Mouse (Mus musculus): Measurements from ENCODE around the gene Gm37240. TPM values are rescaled to one million over a fixed set of nuclear protein-coding genes. Genes with fewer than 3 reads are reported as not detected.

Gm37240 gene
- polyA plus RNA-seq, 1 experiment, result 1.9 TPM

GRCm38 (mm10) chr3:84740050-84740596 is 1147.2 kb downstream of the Gm37240 start:
- no peak for TF ChIP-seq POLR2A (IDR thresholded peaks at IDR 0.05; ENCODE audit: low read depth, low read length)
- TF ChIP-seq CTCF (IDR thresholded peaks at IDR 0.05; ENCODE audit: borderline replicate concordance, insufficient read depth, low read length), result no peak
- H3K27ac ChIP-seq (ENCODE audit: insufficient read depth, low read length), result no peak overlapping the region
- no peak overlapping the region for H3K4me3 ChIP-seq (ENCODE audit: insufficient read depth, low read length)
- no peaks in the 10 kb centered on the region for H3K4me1 ChIP-seq (ENCODE audit: control insufficient read depth, insufficient read depth, low read length)

DNA sequence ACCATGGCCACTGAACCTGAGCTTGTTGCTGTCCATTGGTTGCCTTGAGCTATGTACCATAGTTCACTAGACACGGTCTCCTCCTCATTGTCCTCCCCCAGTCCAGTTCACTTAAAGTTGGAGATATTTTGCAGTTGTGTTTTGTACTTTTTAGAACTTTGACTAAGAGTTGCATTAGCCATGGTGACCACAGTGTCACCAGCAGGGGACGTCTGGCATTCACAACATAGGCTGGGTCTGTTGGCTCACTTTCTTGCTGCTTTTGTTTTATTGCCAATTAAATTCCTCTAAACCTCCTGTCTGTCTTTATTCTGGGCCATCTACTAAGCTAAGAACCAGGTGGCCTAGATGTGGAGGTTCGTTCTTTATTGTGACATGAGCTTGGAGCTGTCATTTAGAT is 1150.2 kb downstream of the Gm37240 start:
- TF ChIP-seq CTCF (IDR thresholded peaks at IDR 0.05; ENCODE audit: borderline replicate concordance, insufficient read depth, low read length) (no peak), POLR2A (IDR thresholded peaks at IDR 0.05; ENCODE audit: low read depth, low read length) (no peak)
- Histone ChIP-seq H3K4me1 (ENCODE audit: control insufficient read depth, insufficient read depth, low read length) (0 out of 2 replicates have a peak, but pooled peaks cover 1% of the 10 kb centered on the region), H3K4me3 (ENCODE audit: insufficient read depth, low read length) (no peak overlapping the region), H3K27ac (ENCODE audit: insufficient read depth, low read length) (no peak overlapping the region)

GRCm38 (mm10) chr3:84735716-84736115 is 1151.6 kb downstream of the Gm37240 start:
- no peak for TF ChIP-seq POLR2A (IDR thresholded peaks at IDR 0.05; ENCODE audit: low read depth, low read length)
- TF ChIP-seq CTCF (IDR thresholded peaks at IDR 0.05; ENCODE audit: borderline replicate concordance, insufficient read depth, low read length), result no peak
- H3K4me1 ChIP-seq (ENCODE audit: control insufficient read depth, insufficient read depth, low read length), result 0 out of 2 replicates have a peak, but pooled peaks cover 2% of the 10 kb centered on the region

DNA sequence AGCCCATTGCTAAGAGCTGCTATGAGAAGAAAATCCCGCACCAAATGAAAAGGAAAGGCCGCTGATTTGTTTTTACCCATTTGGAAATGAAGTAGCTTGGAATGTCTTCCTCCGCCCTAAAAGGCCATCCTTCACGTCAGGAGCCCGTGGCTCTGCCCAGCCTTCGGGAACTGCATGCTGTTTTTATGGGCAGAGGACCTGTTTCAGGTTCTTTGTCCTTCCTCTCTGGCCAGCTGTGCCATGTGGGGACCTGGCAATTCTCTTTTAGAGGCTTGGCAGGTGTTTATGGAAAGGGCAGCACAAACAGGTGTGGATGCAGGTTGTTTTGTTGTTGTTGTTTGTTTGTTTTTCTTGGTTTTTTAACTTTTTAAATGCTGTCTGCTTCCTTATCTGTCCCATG is 1154.8 kb downstream of the Gm37240 start:
- H3K27ac ChIP-seq (ENCODE audit: insufficient read depth, low read length), result no peak overlapping the region
- TF ChIP-seq POLR2A (IDR thresholded peaks at IDR 0.05; ENCODE audit: low read depth, low read length), result no peak
- no peak for TF ChIP-seq CTCF (IDR thresholded peaks at IDR 0.05; ENCODE audit: borderline replicate concordance, insufficient read depth, low read length)
- no peak overlapping the region; the same call in 1 of the 2 replicates for H3K4me3 ChIP-seq (ENCODE audit: insufficient read depth, low read length)
- H3K4me1 ChIP-seq (ENCODE audit: control insufficient read depth, insufficient read depth, low read length), result 0 out of 2 replicates have a peak, but pooled peaks cover 2% of the 10 kb centered on the region

More at GRCm38 (mm10) chr3:84735716-84736115, 1151.6 kb downstream of the Gm37240 start:
- H3K27ac ChIP-seq (ENCODE audit: insufficient read depth, low read length), result no peak overlapping the region
- no peak overlapping the region for H3K4me3 ChIP-seq (ENCODE audit: insufficient read depth, low read length)

DNA sequence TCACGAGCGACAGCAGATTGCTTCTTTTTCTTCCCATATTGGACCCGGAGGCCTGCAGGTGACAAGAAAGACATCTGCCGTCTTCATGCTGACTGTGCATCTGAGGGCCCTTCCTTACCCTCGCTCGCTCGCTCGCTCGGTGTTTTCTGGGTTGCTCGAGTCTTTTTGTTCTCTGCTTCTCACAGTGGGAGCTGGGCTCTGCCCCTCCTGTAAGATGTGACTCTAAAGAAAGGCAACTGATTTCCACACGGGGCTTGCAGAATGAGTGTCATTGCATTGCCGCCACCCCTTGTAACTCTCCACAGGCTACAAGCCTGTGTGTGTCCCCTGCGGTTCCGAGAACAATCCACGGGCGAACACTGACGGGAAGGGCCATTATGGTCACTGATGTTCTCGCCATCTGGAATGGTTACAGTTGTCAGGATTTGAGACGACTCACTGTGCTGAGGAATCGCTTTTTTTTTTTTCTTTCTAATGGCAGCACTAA is 1155.3 kb downstream of the Gm37240 start:
- no peak overlapping the region for H3K27ac ChIP-seq (ENCODE audit: insufficient read depth, low read length)
- TF ChIP-seq POLR2A (IDR thresholded peaks at IDR 0.05; ENCODE audit: low read depth, low read length) (no peak), CTCF (IDR thresholded peaks at IDR 0.05; ENCODE audit: borderline replicate concordance, insufficient read depth, low read length) (no peak)
- no peak overlapping the region; the same call in 1 of the 2 replicates for H3K4me3 ChIP-seq (ENCODE audit: insufficient read depth, low read length)
- H3K4me1 ChIP-seq (ENCODE audit: control insufficient read depth, insufficient read depth, low read length), result 0 out of 2 replicates have a peak, but pooled peaks cover 2% of the 10 kb centered on the region

DNA sequence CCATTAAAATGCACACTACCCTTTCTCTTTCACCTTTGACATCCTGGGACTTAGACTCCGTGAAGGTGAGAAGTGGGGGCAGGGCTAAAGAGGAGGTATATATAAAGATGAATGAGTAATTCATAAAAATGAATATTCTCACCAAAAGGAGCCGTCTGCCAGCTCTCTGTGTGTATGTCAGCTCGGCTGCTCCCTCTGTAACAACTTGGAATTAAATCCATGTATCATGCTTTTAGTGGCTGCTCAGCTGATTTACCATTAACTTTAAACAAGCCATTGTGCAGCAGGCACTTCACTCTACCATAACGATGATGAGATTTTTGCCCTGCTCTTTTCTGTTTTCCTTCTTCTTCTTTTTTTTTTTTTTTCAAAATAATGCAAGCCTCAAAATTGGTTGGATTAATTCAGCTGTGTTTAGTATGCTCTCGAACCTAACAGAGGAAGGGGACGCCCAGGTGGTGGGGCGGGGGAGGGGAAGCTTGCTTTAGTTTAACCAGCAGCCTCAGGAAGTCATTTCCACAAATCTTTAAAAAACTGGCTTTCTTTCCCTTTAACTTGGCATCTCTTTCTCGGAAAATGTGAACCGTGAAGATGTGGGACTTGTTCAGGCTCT is 1155.8 kb downstream of the Gm37240 start:
- Histone ChIP-seq H3K4me3 (ENCODE audit: insufficient read depth, low read length) (no peak overlapping the region; the same call in 1 of the 2 replicates), H3K27ac (ENCODE audit: insufficient read depth, low read length) (no peak overlapping the region), H3K4me1 (ENCODE audit: control insufficient read depth, insufficient read depth, low read length) (0 out of 2 replicates have a peak, but pooled peaks cover 2% of the 10 kb centered on the region)
- no peak for TF ChIP-seq POLR2A (IDR thresholded peaks at IDR 0.05; ENCODE audit: low read depth, low read length)
- TF ChIP-seq CTCF (IDR thresholded peaks at IDR 0.05; ENCODE audit: borderline replicate concordance, insufficient read depth, low read length), result no peak

DNA sequence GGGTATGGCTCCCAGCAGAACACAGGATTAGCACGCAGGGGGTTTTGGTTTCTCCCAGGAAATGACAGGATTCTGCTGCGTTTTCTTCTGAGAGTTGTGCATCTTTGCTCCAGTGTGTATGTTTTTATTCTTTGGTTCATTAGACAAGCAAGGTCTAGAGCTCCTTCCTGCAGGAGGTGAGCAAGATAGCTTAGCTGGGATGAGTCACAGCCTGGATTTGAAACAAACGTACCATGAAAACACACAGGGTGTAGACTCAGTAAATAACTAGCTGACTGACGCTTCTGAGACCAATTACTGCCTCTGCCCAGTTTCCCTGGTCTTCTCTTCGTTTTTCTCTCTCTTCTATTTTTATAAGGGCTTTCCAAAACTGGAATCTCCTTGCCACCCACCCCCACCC is 1156.3 kb downstream of the Gm37240 start:
- Histone ChIP-seq H3K27ac (ENCODE audit: insufficient read depth, low read length) (no peak overlapping the region), H3K4me3 (ENCODE audit: insufficient read depth, low read length) (no peak overlapping the region), H3K4me1 (ENCODE audit: control insufficient read depth, insufficient read depth, low read length) (0 out of 2 replicates have a peak, but pooled peaks cover 2% of the 10 kb centered on the region)
- no peak for TF ChIP-seq CTCF (IDR thresholded peaks at IDR 0.05; ENCODE audit: borderline replicate concordance, insufficient read depth, low read length)

- Histone ChIP-seq H3K27ac (ENCODE audit: insufficient read depth, low read length) (no peak overlapping the region), H3K4me3 (ENCODE audit: insufficient read depth, low read length) (no peak overlapping the region), H3K4me1 (ENCODE audit: control insufficient read depth, insufficient read depth, low read length) (0 out of 2 replicates have a peak, but pooled peaks cover 2% of the 10 kb centered on the region)
- no peak for TF ChIP-seq POLR2A (IDR thresholded peaks at IDR 0.05; ENCODE audit: low read depth, low read length)
- TF ChIP-seq CTCF (IDR thresholded peaks at IDR 0.05; ENCODE audit: borderline replicate concordance, insufficient read depth, low read length), result no peak
Measured at GRCm38 (mm10) chr3:84729806-84730205, 1157.5 kb downstream of the Gm37240 start.

DNA sequence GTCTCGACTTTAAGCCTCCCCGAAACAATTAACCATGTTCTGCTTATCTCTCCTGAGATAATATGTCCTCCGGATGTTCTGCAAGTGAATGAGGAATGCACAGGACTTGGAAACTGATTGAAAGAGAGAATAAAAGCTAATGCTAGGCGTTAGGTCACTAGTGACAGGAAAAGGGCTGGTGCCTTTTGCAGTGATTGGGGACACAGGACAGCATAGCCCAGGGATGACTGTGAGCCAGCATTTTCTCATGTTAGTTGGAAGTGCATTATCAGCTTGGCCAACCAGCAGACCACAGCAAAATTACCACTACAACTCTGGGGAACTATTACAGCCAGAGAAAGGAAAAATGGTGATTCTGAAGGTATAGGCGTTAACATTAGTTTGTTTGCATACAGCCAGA is 1163.3 kb downstream of the Gm37240 start:
- no peaks in the 10 kb centered on the region for H3K4me1 ChIP-seq (ENCODE audit: control insufficient read depth, insufficient read depth, low read length)
- no peak overlapping the region for H3K27ac ChIP-seq (ENCODE audit: insufficient read depth, low read length)
- TF ChIP-seq CTCF (IDR thresholded peaks at IDR 0.05; ENCODE audit: borderline replicate concordance, insufficient read depth, low read length) (no peak), POLR2A (IDR thresholded peaks at IDR 0.05; ENCODE audit: low read depth, low read length) (no peak)
- no peak overlapping the region for H3K4me3 ChIP-seq (ENCODE audit: insufficient read depth, low read length)

DNA sequence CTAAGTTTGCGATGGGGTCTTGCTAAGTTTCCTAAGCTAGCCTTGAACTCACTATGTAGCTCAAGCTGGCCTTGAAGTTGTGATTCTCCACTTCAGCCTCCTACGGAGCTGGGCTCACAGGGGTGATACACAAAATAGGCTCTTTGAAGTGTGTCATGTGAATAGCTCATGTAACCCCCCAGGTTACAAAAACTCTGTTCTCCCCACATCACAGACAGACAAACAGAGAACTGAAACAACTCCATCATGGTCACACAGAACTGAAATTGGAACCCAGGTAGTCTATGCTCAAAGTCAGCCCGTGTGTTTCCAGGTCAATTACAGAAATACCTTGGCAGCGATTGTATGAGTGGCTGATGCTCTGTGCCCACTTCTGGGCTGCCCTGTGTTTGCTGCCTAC is 1164.6 kb downstream of the Gm37240 start:
- Histone ChIP-seq H3K4me3 (ENCODE audit: insufficient read depth, low read length) (no peak overlapping the region), H3K4me1 (ENCODE audit: control insufficient read depth, insufficient read depth, low read length) (no peaks in the 10 kb centered on the region), H3K27ac (ENCODE audit: insufficient read depth, low read length) (no peak overlapping the region)
- TF ChIP-seq POLR2A (IDR thresholded peaks at IDR 0.05; ENCODE audit: low read depth, low read length) (no peak), CTCF (IDR thresholded peaks at IDR 0.05; ENCODE audit: borderline replicate concordance, insufficient read depth, low read length) (no peak)
